Mouse (Mus musculus): ENCODE results near the gene Arvcf. TPM values are rescaled to one million over a fixed set of nuclear protein-coding genes. Genes with fewer than 3 reads are reported as not detected.
A peak's percentile ranks its signal among the peaks of the same experiment; 100 is the strongest.

The Arvcf gene
- polyA plus RNA-seq, 1 experiment, result 5.4 TPM

DNA sequence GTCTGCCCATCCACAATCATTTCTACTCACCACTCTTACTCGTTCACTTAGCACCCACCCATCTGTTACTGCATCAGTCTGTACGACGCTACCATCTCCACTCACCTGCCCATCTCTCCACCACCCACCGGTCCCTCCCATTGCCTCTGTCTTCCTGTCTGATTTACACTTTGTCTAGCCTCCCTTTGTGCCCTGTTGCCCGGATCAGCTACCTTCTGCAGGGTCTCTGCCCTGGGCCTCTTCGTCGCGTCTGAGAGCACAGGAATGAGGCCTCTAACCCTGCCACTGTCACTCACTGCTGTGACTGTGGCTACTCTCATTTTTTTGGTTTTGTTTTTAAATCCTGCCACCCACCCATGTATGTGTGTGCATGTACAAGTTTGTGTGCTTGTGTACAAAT, 36.7 kb downstream of the Arvcf start:
- H3K79me3 ChIP-seq (ENCODE audit: low read depth), result no peaks in the 10 kb centered on the region
- no peaks in the 10 kb centered on the region for H3K79me2 ChIP-seq (ENCODE audit: control insufficient read depth, insufficient read depth)
- H3K36me3 ChIP-seq (ENCODE audit: control insufficient read depth, insufficient read depth), result no peaks in the 10 kb centered on the region
- H3K27me3 ChIP-seq (ENCODE audit: control insufficient read depth, insufficient read depth, insufficient read length), result no peaks in the 10 kb centered on the region
- H3ac ChIP-seq (ENCODE audit: control insufficient read depth, insufficient read length, low read depth), result no peak overlapping the region
- no peak overlapping the region for H3K4me3 ChIP-seq (ENCODE audit: insufficient read depth, poor library complexity, severe bottlenecking)
- TF ChIP-seq MAX (IDR thresholded peaks at IDR 0.05) (no peak), CEBPB (IDR thresholded peaks at IDR 0.05; ENCODE audit: low read depth) (no peak), MYOD1 (IDR thresholded peaks at IDR 0.05; ENCODE audit: control insufficient read depth, insufficient read length, low read depth) (no peak), CTCF (IDR thresholded peaks at IDR 0.05; ENCODE audit: control insufficient read depth, insufficient read depth, insufficient read length) (no peak), MYOG (IDR thresholded peaks at IDR 0.05; ENCODE audit: control insufficient read depth, extremely low read depth, insufficient read length) (no peak), FOSL1 (IDR thresholded peaks at IDR 0.05; ENCODE audit: insufficient read depth, low read length, poor library complexity, severe bottlenecking) (no peak), USF1 (IDR thresholded peaks at IDR 0.05; ENCODE audit: low read depth) (no peak)

DNA sequence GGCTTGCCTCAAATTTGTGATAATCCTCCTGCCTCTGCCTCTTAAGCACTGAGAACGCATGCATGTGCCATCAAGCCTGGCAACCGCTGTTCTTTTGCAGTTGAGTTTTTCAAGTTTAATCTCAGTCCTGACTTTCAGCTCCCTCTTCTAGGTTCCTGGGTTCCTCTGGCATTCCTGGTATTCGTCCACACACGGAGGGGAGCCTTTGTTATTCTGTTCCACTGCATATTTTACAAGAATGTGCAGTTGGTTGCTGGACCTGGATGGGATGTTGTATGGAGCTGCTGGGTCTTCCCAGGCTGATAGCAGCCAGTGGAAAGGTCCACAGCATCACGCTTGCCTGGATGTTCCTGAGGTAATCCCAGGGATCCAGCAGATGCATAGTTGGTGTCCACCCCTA, 37.4 kb downstream of the Arvcf start:
- H3K27me3 ChIP-seq (ENCODE audit: control insufficient read depth, insufficient read depth, insufficient read length), result no peaks in the 10 kb centered on the region
- no peaks in the 10 kb centered on the region for H3K79me3 ChIP-seq (ENCODE audit: low read depth)
- H3K4me3 ChIP-seq (ENCODE audit: insufficient read depth, poor library complexity, severe bottlenecking), result no peak overlapping the region
- TF ChIP-seq FOSL1 (IDR thresholded peaks at IDR 0.05; ENCODE audit: insufficient read depth, low read length, poor library complexity, severe bottlenecking) (no peak), MYOD1 (IDR thresholded peaks at IDR 0.05; ENCODE audit: control insufficient read depth, insufficient read length, low read depth) (no peak), CEBPB (IDR thresholded peaks at IDR 0.05; ENCODE audit: low read depth) (no peak), MAX (IDR thresholded peaks at IDR 0.05) (no peak), CTCF (IDR thresholded peaks at IDR 0.05; ENCODE audit: control insufficient read depth, insufficient read depth, insufficient read length) (no peak), MYOG (IDR thresholded peaks at IDR 0.05; ENCODE audit: control insufficient read depth, extremely low read depth, insufficient read length) (no peak), USF1 (IDR thresholded peaks at IDR 0.05; ENCODE audit: low read depth) (no peak)
- H3K36me3 ChIP-seq (ENCODE audit: control insufficient read depth, insufficient read depth), result no peaks in the 10 kb centered on the region
- H3K79me2 ChIP-seq (ENCODE audit: control insufficient read depth, insufficient read depth), result no peaks in the 10 kb centered on the region
- no peak overlapping the region for H3ac ChIP-seq (ENCODE audit: control insufficient read depth, insufficient read length, low read depth)

DNA sequence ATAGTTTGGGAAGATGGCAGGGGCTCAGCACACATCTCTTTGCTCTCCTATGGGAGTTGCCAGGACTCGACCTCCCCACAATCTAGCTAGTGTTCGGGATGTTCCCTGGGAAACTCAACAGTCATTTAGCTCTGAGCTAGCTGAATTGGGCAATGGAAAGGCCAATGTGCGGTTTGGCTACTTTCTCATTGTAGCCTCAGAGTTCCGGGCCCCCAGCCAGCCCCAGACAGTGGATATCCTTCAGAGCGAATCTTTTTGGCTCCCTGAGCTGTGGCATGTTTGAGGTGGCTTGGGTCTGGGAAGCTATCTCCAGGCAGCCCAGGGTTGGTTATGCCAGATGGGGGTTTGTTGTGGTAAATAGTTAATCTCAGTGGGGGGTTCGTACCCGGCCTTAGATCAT, 38.5 kb downstream of the Arvcf start:
- TF ChIP-seq MYOD1 (IDR thresholded peaks at IDR 0.05; ENCODE audit: control insufficient read depth, insufficient read length, low read depth) (no peak), CTCF (IDR thresholded peaks at IDR 0.05; ENCODE audit: control insufficient read depth, insufficient read depth, insufficient read length) (no peak), CEBPB (IDR thresholded peaks at IDR 0.05; ENCODE audit: low read depth) (peak; percentile 82), MAX (IDR thresholded peaks at IDR 0.05) (no peak), MYOG (IDR thresholded peaks at IDR 0.05; ENCODE audit: control insufficient read depth, extremely low read depth, insufficient read length) (no peak), USF1 (IDR thresholded peaks at IDR 0.05; ENCODE audit: low read depth) (no peak)
- H3K27me3 ChIP-seq (ENCODE audit: control insufficient read depth, insufficient read depth, insufficient read length), result no peaks in the 10 kb centered on the region

DNA sequence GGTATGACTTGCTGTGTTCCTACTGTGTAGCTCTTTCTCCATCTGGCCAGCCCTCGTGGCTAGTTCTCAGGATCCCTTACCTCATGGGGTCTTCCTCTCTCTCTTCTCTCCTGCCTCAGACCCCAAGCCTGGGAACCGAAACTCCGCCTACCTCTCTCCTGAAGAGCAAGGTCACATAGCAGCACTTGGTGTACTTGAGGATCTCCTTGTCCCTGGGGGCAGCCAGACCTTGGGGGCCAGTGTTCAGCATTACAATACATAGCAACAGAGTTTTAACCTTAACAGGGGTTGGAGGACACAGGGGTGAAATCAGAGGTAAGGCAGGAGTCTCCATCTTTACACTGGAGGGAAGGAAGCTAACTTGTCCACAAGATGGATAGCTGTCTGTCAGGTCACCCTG, 39.0 kb downstream of the Arvcf start:
- Histone ChIP-seq H3K4me3 (ENCODE audit: insufficient read depth, poor library complexity, severe bottlenecking) (no peak overlapping the region), H3K36me3 (ENCODE audit: control insufficient read depth, insufficient read depth) (no peaks in the 10 kb centered on the region), H3K79me3 (ENCODE audit: low read depth) (no peaks in the 10 kb centered on the region), H3K27me3 (ENCODE audit: control insufficient read depth, insufficient read depth, insufficient read length) (no peaks in the 10 kb centered on the region), H3ac (ENCODE audit: control insufficient read depth, insufficient read length, low read depth) (no peak overlapping the region), H3K79me2 (ENCODE audit: control insufficient read depth, insufficient read depth) (no peaks in the 10 kb centered on the region)
- TF ChIP-seq USF1 (IDR thresholded peaks at IDR 0.05; ENCODE audit: low read depth) (no peak), CTCF (IDR thresholded peaks at IDR 0.05; ENCODE audit: control insufficient read depth, insufficient read depth, insufficient read length) (no peak), MAX (IDR thresholded peaks at IDR 0.05) (no peak), FOSL1 (IDR thresholded peaks at IDR 0.05; ENCODE audit: insufficient read depth, low read length, poor library complexity, severe bottlenecking) (no peak), MYOG (IDR thresholded peaks at IDR 0.05; ENCODE audit: control insufficient read depth, extremely low read depth, insufficient read length) (no peak), CEBPB (IDR thresholded peaks at IDR 0.05; ENCODE audit: low read depth) (no peak), MYOD1 (IDR thresholded peaks at IDR 0.05; ENCODE audit: control insufficient read depth, insufficient read length, low read depth) (no peak)

More for the DNA sequence above, 38.5 kb downstream of the Arvcf start:
- Histone ChIP-seq H3K4me3 (ENCODE audit: insufficient read depth, poor library complexity, severe bottlenecking) (no peak overlapping the region), H3K79me2 (ENCODE audit: control insufficient read depth, insufficient read depth) (no peaks in the 10 kb centered on the region), H3ac (ENCODE audit: control insufficient read depth, insufficient read length, low read depth) (no peak overlapping the region), H3K36me3 (ENCODE audit: control insufficient read depth, insufficient read depth) (no peaks in the 10 kb centered on the region), H3K79me3 (ENCODE audit: low read depth) (no peaks in the 10 kb centered on the region)

DNA sequence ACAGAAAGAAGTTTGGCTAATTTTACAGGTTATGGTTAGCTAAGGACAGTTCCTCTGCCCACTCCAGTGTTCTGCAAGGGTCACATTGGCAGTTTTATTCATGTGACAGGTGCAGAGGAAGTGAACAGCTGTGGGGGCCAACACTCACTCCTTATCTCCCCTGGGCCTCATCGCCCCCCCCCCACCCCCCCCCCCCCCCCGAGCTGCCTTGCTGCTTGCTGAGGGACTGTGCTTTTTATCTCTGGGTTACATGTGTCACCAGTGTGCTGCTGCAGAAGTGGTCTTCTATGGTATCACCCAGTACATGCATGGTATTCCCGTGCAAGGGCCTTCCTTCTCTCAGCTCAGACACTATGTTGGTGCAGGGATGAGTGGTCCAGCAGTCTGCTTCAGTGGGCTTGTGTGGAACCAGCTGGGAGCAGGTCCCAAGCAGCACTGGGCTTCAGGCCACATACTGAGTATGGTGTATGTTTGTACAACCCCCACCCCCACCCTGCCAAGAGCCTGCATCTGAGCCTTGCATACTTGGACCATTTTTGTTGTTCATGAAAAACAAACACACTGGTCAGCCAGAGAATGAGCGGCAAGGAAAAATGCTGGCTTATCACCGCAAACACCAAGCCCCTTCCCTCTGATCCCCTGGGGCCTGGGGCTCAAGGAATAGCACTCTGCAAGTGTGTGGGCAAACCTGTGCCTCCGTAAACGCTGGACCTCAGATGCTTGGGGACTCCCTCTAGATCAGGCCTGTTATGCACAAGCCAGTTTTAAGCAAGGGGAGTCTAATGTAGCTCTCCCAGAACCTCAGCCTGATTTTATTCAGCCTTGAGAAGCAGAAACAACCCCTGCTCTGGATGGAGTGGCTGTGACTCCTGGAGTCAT, 40.0 kb downstream of the Arvcf start:
- peak; percentile 60 for TF ChIP-seq MYOD1 (IDR thresholded peaks at IDR 0.05; ENCODE audit: control insufficient read depth, insufficient read length, low read depth)
- no peak for TF ChIP-seq CEBPB (IDR thresholded peaks at IDR 0.05; ENCODE audit: low read depth)

More for the DNA sequence above, 40.0 kb downstream of the Arvcf start:
- H3K27me3 ChIP-seq (ENCODE audit: control insufficient read depth, insufficient read depth, insufficient read length), result no peaks in the 10 kb centered on the region
- no peaks in the 10 kb centered on the region for H3K79me3 ChIP-seq (ENCODE audit: low read depth)
- no peaks in the 10 kb centered on the region for H3K36me3 ChIP-seq (ENCODE audit: control insufficient read depth, insufficient read depth)
- H3K4me3 ChIP-seq (ENCODE audit: insufficient read depth, poor library complexity, severe bottlenecking), result no peak overlapping the region
- H3ac ChIP-seq (ENCODE audit: control insufficient read depth, insufficient read length, low read depth), result no peak overlapping the region
- no peaks in the 10 kb centered on the region for H3K79me2 ChIP-seq (ENCODE audit: control insufficient read depth, insufficient read depth)

Measured in C2C12 (cell line).